Mouse (Mus musculus): ENCODE data around the gene 2310039H08Rik.

GRCm38 (mm10) chr17:46736160-46736559 lies 36.3 kb upstream of the 2310039H08Rik start:
- TF ChIP-seq CTCF (IDR thresholded peaks at IDR 0.05; ENCODE audit: insufficient read depth, low read length) (peak; percentile 46), POLR2A (IDR thresholded peaks at IDR 0.05; ENCODE audit: borderline replicate concordance, extremely low read depth, low read depth, low read length) (no peak)
